Mouse (Mus musculus): ENCODE results near the gene Zfand3. TPM values are rescaled to one million over a fixed set of nuclear protein-coding genes. Genes with fewer than 3 reads are reported as not detected.

Gene Zfand3
- polyA plus RNA-seq, 1 experiment from 2014 or later = 57.4 TPM

GRCm38 (mm10) chr17:29994011-29994410 lies 10.5 kb upstream of the Zfand3 start:
- H3K4me1 ChIP-seq (replicated peaks; ENCODE audit: control insufficient read depth, insufficient read depth, low read length) = no peaks in the 10 kb centered on the region
- no peaks in the 10 kb centered on the region for H3K36me3 ChIP-seq (ENCODE audit: control insufficient read depth, insufficient read depth, low read length)
- H3K4me2 ChIP-seq (ENCODE audit: low read depth, low read length) = no peak overlapping the region
- WGBS = 66% methylated on average over 3 of the region's 3 CpGs
- H3K9me3 ChIP-seq (ENCODE audit: control insufficient read depth, low read length) = 0 out of 2 replicates have a peak, but pooled peaks cover 2% of the 10 kb centered on the region
- no peak overlapping the region for H3K4me3 ChIP-seq (ENCODE audit: low read length)
- no peak for ATAC-seq (ENCODE audit: low read depth)
- no peak overlapping the region for H3K27ac ChIP-seq (ENCODE audit: low read length)
- no peak overlapping the region for H3K9ac ChIP-seq (ENCODE audit: low read length)
- H3K27me3 ChIP-seq (ENCODE audit: control insufficient read depth, insufficient read depth, low read depth, low read length) = no peaks in the 10 kb centered on the region

GRCm38 (mm10) chr17:29994459-29994858 lies 10.1 kb upstream of the Zfand3 start:
- Histone ChIP-seq H3K27me3 (ENCODE audit: control insufficient read depth, insufficient read depth, low read depth, low read length) (no peaks in the 10 kb centered on the region), H3K4me3 (ENCODE audit: low read length) (no peak overlapping the region), H3K4me1 (replicated peaks; ENCODE audit: control insufficient read depth, insufficient read depth, low read length) (no peaks in the 10 kb centered on the region), H3K9ac (ENCODE audit: low read length) (no peak overlapping the region), H3K4me2 (ENCODE audit: low read depth, low read length) (no peak overlapping the region), H3K36me3 (ENCODE audit: control insufficient read depth, insufficient read depth, low read length) (no peaks in the 10 kb centered on the region), H3K27ac (ENCODE audit: low read length) (no peak overlapping the region), H3K9me3 (ENCODE audit: control insufficient read depth, low read length) (0 out of 2 replicates have a peak, but pooled peaks cover 2% of the 10 kb centered on the region)
- WGBS = 82% methylated on average over 4 of the region's 4 CpGs
- ATAC-seq (ENCODE audit: low read depth) = no peak

GRCm38 (mm10) chr17:29995986-29996385 lies 8.5 kb upstream of the Zfand3 start:
- Histone ChIP-seq H3K9ac (ENCODE audit: low read length) (no peak overlapping the region), H3K27me3 (ENCODE audit: control insufficient read depth, insufficient read depth, low read depth, low read length) (no peaks in the 10 kb centered on the region), H3K27ac (ENCODE audit: low read length) (no peak overlapping the region), H3K36me3 (ENCODE audit: control insufficient read depth, insufficient read depth, low read length) (no peaks in the 10 kb centered on the region), H3K4me3 (ENCODE audit: low read length) (no peak overlapping the region), H3K9me3 (ENCODE audit: control insufficient read depth, low read length) (no peaks in the 10 kb centered on the region), H3K4me1 (replicated peaks; ENCODE audit: control insufficient read depth, insufficient read depth, low read length) (no peaks in the 10 kb centered on the region), H3K4me2 (ENCODE audit: low read depth, low read length) (no peak overlapping the region)
- WGBS = 88% methylated on average over 5 of the region's 5 CpGs
- ATAC-seq (ENCODE audit: low read depth) = no peak

DNA sequence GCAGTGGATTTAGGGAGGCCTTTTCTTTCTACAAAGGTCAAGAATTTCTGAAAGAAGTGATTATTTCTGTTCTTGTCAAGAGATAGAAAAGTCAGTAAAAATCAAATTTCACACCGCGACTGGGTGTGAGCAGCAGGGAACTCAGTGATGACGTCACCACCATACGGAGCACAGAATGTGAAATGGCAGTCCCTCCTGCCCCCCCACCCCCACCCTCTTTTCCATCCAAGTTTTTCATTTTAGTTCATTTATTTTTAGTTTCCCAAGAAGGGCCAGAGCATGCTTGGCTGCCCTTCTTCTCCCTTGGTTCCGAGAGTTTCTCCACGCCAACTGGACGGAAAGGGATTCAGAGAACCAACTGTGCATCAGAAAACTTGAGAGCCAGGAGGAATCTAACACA lies 6.8 kb upstream of the Zfand3 start:
- Histone ChIP-seq H3K9ac (ENCODE audit: low read length) (no peak overlapping the region), H3K4me3 (ENCODE audit: low read length) (no peak overlapping the region), H3K4me2 (ENCODE audit: low read depth, low read length) (no peak overlapping the region), H3K4me1 (replicated peaks; ENCODE audit: control insufficient read depth, insufficient read depth, low read length) (no peaks in the 10 kb centered on the region), H3K9me3 (ENCODE audit: control insufficient read depth, low read length) (no peaks in the 10 kb centered on the region), H3K27ac (ENCODE audit: low read length) (no peak overlapping the region), H3K27me3 (ENCODE audit: control insufficient read depth, insufficient read depth, low read depth, low read length) (no peaks in the 10 kb centered on the region), H3K36me3 (ENCODE audit: control insufficient read depth, insufficient read depth, low read length) (no peaks in the 10 kb centered on the region)
- no peak for ATAC-seq (ENCODE audit: low read depth)
- 73% methylated on average over 7 of the region's 7 CpGs for WGBS

- no peak for ATAC-seq (ENCODE audit: low read depth)
- H3K4me2 ChIP-seq (ENCODE audit: low read depth, low read length) = no peak overlapping the region
- no peak overlapping the region for H3K9ac ChIP-seq (ENCODE audit: low read length)
- H3K4me3 ChIP-seq (ENCODE audit: low read length) = no peak overlapping the region
- H3K27ac ChIP-seq (ENCODE audit: low read length) = no peak overlapping the region
- peaks cover 5% of the 10 kb centered on the region for H3K4me1 ChIP-seq (replicated peaks; ENCODE audit: control insufficient read depth, insufficient read depth, low read length)
- no peaks in the 10 kb centered on the region for H3K36me3 ChIP-seq (ENCODE audit: control insufficient read depth, insufficient read depth, low read length)
- H3K9me3 ChIP-seq (ENCODE audit: control insufficient read depth, low read length) = no peaks in the 10 kb centered on the region
- no peaks in the 10 kb centered on the region for H3K27me3 ChIP-seq (ENCODE audit: control insufficient read depth, insufficient read depth, low read depth, low read length)
- 82% methylated on average over 24 of the region's 24 CpGs for WGBS
These were observed 5.8 kb upstream of the Zfand3 start for GRCm38 (mm10) chr17:29998566-29999295.

DNA sequence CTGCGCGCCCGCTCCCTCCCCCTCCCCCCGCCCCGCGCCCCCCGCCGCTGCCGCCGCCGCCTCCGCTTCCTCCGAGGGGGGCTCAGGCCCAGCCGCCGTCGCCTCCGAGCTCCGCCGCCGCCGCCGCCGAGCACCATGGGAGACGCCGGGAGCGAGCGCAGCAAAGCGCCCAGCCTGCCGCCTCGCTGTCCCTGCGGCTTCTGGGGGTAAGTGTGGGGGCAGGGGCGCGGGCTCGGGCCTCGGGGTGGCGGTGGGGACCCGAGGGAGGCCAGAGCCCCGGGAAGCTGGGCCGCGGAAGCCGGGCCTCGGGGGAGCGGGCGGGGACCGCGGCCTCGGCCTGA lies 540 bp downstream of the Zfand3 start:
- no peaks in the 10 kb centered on the region for H3K36me3 ChIP-seq (ENCODE audit: control insufficient read depth, insufficient read depth, low read length)
- peaks cover 31% of the 10 kb centered on the region for H3K4me1 ChIP-seq (replicated peaks; ENCODE audit: control insufficient read depth, insufficient read depth, low read length)
- peak; percentile 13 for ATAC-seq (ENCODE audit: low read depth)
- H3K27me3 ChIP-seq (ENCODE audit: control insufficient read depth, insufficient read depth, low read depth, low read length) = no peaks in the 10 kb centered on the region
- peak overlapping the region; percentile 100 for H3K27ac ChIP-seq (ENCODE audit: low read length)
- H3K4me3 ChIP-seq (ENCODE audit: low read length) = peak overlapping the region; percentile 73
- WGBS = 0% methylated on average over 23 of the region's 47 CpGs
- H3K4me2 ChIP-seq (ENCODE audit: low read depth, low read length) = peak overlapping the region; percentile 68
- H3K9me3 ChIP-seq (ENCODE audit: control insufficient read depth, low read length) = no peaks in the 10 kb centered on the region
- H3K9ac ChIP-seq (ENCODE audit: low read length) = peak overlapping the region; percentile 91

DNA sequence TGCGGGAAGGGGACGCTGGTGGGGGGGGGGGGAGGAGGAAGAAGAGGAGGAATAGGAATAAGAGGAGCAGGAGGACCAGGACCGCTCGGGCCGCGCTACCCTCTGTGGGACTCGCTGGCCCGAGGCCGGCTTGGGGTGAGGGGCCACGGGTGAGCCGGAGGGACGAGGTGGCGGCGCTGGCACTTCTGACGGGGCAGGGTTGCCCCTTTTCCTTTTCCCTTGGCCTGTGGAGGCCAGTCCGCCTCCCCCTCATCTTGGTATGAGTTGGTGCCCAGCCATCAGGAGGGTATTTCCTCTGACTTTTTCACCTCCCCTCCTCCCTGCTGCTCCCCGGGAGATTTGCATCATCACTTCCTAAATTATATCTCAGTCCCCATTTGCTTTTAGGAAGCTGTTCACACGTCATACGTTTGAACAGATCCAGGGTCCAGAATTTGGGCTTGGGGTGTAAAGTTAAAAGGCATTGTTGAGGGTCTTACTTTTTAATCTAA lies 963 bp downstream of the Zfand3 start:
- Histone ChIP-seq H3K36me3 (ENCODE audit: control insufficient read depth, insufficient read depth, low read length) (no peaks in the 10 kb centered on the region), H3K4me3 (ENCODE audit: low read length) (peak overlapping the region; percentile 73), H3K9ac (ENCODE audit: low read length) (peak overlapping the region; percentile 91), H3K9me3 (ENCODE audit: control insufficient read depth, low read length) (no peaks in the 10 kb centered on the region), H3K27me3 (ENCODE audit: control insufficient read depth, insufficient read depth, low read depth, low read length) (no peaks in the 10 kb centered on the region), H3K27ac (ENCODE audit: low read length) (peak overlapping the region; percentile 100), H3K4me2 (ENCODE audit: low read depth, low read length) (peak overlapping the region; percentile 68), H3K4me1 (replicated peaks; ENCODE audit: control insufficient read depth, insufficient read depth, low read length) (peaks cover 35% of the 10 kb centered on the region)
- ATAC-seq (ENCODE audit: low read depth) = peak; percentile 15; the same call in 1 of the 2 replicates
- 0% methylated on average over 10 of the region's 19 CpGs for WGBS

- H3K4me3 ChIP-seq (ENCODE audit: low read length) = no peak overlapping the region
- H3K4me2 ChIP-seq (ENCODE audit: low read depth, low read length) = peak overlapping the region; percentile 33; the same call in 1 of the 2 replicates
- 55% methylated on average over 2 of the region's 2 CpGs for WGBS
- H3K27me3 ChIP-seq (ENCODE audit: control insufficient read depth, insufficient read depth, low read depth, low read length) = no peaks in the 10 kb centered on the region
- H3K9me3 ChIP-seq (ENCODE audit: control insufficient read depth, low read length) = no peaks in the 10 kb centered on the region
- peaks cover 35% of the 10 kb centered on the region for H3K4me1 ChIP-seq (replicated peaks; ENCODE audit: control insufficient read depth, insufficient read depth, low read length)
- H3K36me3 ChIP-seq (ENCODE audit: control insufficient read depth, insufficient read depth, low read length) = no peaks in the 10 kb centered on the region
- no peak for ATAC-seq (ENCODE audit: low read depth)
- H3K27ac ChIP-seq (ENCODE audit: low read length) = no peak overlapping the region
- no peak overlapping the region for H3K9ac ChIP-seq (ENCODE audit: low read length)
These were observed 2.3 kb downstream of the Zfand3 start for GRCm38 (mm10) chr17:30006877-30007276.

DNA sequence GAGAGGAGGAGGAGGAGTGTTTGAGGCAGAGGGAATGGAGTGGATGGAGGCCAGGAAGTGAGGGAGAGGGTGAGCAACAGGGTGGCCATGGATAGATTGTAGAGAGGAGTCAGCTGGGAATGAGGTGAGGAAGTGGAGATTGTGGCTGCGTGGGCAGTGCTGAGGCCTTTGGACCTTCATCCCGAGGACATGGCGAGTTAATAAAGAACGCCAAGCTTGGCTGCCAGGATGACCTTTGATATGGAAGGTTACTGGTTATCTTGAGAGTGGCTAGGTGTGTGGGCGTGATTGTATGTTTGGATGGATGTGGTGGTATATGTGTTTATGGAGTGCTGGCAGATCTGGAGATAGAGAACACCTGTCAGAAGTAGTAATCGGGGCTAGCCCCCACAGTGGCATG lies 3.4 kb downstream of the Zfand3 start:
- no peak overlapping the region for H3K9ac ChIP-seq (ENCODE audit: low read length)
- ATAC-seq (ENCODE audit: low read depth) = no peak
- 42% methylated on average over 6 of the region's 6 CpGs for WGBS
- H3K4me2 ChIP-seq (ENCODE audit: low read depth, low read length) = no peak overlapping the region
- peaks cover 35% of the 10 kb centered on the region for H3K4me1 ChIP-seq (replicated peaks; ENCODE audit: control insufficient read depth, insufficient read depth, low read length)
- H3K36me3 ChIP-seq (ENCODE audit: control insufficient read depth, insufficient read depth, low read length) = no peaks in the 10 kb centered on the region
- H3K27me3 ChIP-seq (ENCODE audit: control insufficient read depth, insufficient read depth, low read depth, low read length) = no peaks in the 10 kb centered on the region
- H3K9me3 ChIP-seq (ENCODE audit: control insufficient read depth, low read length) = no peaks in the 10 kb centered on the region
- no peak overlapping the region for H3K4me3 ChIP-seq (ENCODE audit: low read length)
- H3K27ac ChIP-seq (ENCODE audit: low read length) = no peak overlapping the region

Data from lung, embryonic 16.5 days (tissue).